Mouse (Mus musculus): ENCODE measurements at regions not wholly inside any gene's neighbourhood (a gene's known extent, or its start where the extent isn't known, plus 50 kb on each side); places are given as distances from the start of the nearest gene placed in this dataset.
"Not testable (repeated sequence)": the region's sequence is repeated elsewhere in the genome, so short reads cannot be mapped to it uniquely, and the experiment has no call there.

DNA sequence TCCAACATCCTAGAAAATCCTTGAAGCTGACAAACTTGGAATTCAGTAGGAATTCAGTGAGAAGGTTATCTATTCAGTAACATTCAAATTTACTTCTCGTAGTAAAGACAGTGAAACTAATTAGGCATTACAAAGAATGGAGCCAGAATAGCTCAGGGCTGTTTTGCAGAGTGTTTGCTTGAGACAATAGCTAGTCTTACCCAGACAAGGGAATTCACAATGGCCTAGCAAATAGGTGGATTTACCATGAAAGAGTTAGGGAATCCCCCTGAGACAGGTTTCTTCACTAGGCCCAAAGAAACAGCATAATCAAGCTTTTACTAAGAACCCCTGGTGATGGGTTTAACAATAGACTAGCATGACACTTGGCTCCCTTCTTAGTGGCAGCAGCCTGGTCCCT is 699.2 kb upstream of the Dmd start:
- not testable (repeated sequence) for H3K27me3 ChIP-seq (replicated peaks; ENCODE audit: control insufficient read depth, insufficient read depth, low read length); H3K4me1 ChIP-seq (ENCODE audit: control insufficient read depth, insufficient read depth, low read length); H3K4me3 ChIP-seq (ENCODE audit: low read depth, low read length); H3K9ac ChIP-seq (ENCODE audit: low read depth, low read length); DNase-seq (ENCODE audit: low spot score); ATAC-seq (ENCODE audit: low read depth); H3K36me3 ChIP-seq (ENCODE audit: control insufficient read depth, insufficient read depth, low read length); H3K9me3 ChIP-seq (ENCODE audit: control insufficient read depth, low read length); H3K4me2 ChIP-seq (ENCODE audit: low read depth, low read length); H3K27ac ChIP-seq (replicated peaks; ENCODE audit: low read depth, low read length)
- 58% methylated on average over 1 of the region's 1 CpGs for WGBS

DNA sequence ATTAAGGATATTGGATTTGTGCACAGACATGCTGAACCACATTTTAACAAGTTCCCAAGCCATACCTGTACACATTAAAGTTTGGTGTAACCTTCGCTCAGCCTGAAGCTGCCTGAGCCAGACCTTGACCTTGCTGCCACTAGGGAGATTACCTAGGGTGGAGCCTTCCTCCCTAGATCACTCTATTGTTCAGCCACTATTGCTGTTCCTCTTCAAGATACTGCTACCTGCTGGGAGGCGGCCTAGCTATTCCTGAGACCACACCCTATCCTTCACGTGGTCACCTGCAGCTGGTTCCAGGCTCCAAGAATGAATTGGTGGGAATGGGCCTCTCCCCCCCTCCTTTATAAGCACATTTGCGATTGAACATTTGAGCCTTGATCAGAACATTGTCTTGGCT is 666.3 kb upstream of the Dmd start:
- ATAC-seq (ENCODE audit: low read depth); H3K27ac ChIP-seq (replicated peaks; ENCODE audit: low read depth, low read length); H3K36me3 ChIP-seq (ENCODE audit: control insufficient read depth, insufficient read depth, low read length); H3K4me2 ChIP-seq (ENCODE audit: low read depth, low read length); H3K9ac ChIP-seq (ENCODE audit: low read depth, low read length); H3K4me3 ChIP-seq (ENCODE audit: low read depth, low read length); DNase-seq (ENCODE audit: low spot score); H3K27me3 ChIP-seq (replicated peaks; ENCODE audit: control insufficient read depth, insufficient read depth, low read length); H3K4me1 ChIP-seq (ENCODE audit: control insufficient read depth, insufficient read depth, low read length); H3K9me3 ChIP-seq (ENCODE audit: control insufficient read depth, low read length): not testable (repeated sequence)
- WGBS = 67% methylated on average over 4 of the region's 4 CpGs

DNA sequence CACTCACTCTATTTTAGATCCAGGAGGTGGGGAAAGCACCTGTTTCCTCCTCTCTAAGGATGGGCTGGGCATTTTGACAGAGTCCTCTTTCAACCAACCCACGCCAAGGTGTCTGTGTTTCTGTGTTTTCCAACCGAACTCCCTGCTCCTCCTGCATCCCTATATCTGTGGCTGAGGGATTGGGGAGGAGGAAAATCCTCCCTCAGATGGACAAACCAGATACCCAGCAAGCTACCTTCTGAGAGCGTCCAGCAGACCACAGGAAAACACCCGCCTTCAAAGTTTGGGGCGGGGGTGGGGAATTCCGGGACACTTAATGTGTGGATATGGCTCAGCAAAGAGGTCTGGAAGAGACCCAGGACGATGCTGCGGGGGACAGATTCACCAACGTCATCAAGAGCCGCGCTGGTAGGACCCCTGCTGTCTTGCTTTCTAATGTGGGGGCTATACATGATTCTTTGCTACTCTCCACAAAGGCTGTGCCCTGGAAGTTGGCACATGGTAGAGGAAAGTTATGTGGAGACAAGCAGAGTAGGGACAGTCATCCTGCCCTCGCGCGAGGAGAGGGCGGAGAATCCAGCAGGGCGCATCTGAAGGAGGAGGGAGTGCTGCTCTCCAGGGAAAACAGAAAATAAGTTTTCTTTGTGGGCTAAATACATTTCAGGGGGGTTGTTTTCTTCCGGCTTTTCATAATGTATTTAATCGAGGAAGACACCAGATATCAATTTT is 637.7 kb upstream of the Dmd start:
- 24% methylated on average over 17 of the region's 18 CpGs for WGBS
- Histone ChIP-seq H3K27ac (replicated peaks; ENCODE audit: low read depth, low read length) (no peak overlapping the region), H3K9ac (ENCODE audit: low read depth, low read length) (0 out of 2 replicates have a peak overlapping the region, but pooled peaks have one; percentile 19), H3K4me2 (ENCODE audit: low read depth, low read length) (peak overlapping the region; percentile 44), H3K4me3 (ENCODE audit: low read depth, low read length) (peak overlapping the region; percentile 25), H3K27me3 (replicated peaks; ENCODE audit: control insufficient read depth, insufficient read depth, low read length) (no peaks in the 10 kb centered on the region), H3K36me3 (ENCODE audit: control insufficient read depth, insufficient read depth, low read length) (no peaks in the 10 kb centered on the region), H3K9me3 (ENCODE audit: control insufficient read depth, low read length) (no peaks in the 10 kb centered on the region), H3K4me1 (ENCODE audit: control insufficient read depth, insufficient read depth, low read length) (no peaks in the 10 kb centered on the region)
- ATAC-seq (ENCODE audit: low read depth) = no peak
- DNase-seq (ENCODE audit: low spot score) = peak; percentile 0
